ENCODE assay signal across 11 mouse cellular contexts in the genomic region with DNA sequence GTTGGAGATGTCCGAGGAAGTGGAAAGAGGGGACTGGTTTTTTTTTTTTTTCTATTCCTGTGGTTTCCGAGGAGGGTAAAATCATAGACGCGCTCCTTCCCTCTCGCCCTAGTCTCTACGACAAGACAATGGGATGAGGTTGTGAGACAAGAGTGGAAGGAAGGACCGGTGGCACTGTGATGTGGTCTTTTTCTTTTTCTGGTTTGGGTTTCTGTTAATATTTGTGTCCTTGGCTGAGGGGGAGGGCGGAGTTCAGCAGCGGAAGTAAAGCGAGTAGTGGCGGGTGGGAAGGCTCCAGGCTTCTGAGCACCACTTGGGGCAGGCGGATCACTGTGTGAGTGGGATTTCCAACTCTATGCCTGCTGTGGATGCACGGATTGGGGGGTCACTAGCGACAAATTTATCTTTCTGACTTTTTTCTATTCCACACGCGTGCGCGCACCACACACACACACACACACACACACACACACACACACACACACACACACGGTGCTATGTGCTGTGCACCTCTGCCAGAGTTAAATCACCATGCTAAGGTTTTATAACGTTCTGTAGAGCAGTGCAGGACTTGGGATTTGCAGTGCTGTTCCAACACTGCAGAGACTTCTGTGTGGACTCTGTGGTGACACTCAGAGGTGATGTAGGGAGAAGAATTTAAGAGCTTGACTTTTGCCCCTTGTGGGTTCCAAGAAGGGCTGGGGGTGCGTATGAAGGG. TPM values are rescaled to one million over a fixed set of nuclear protein-coding genes. Genes with fewer than 3 reads are reported as not detected.
DNase-seq lines count a peak whose midpoint lies in the region; ATAC-seq and TF ChIP-seq lines count a peak whose summit lies in the region.
"Had no signal": no experiment of that assay in that cellular context is flagged by ENCODE, and none has a peak within 500 bp of the region (broad histone marks: within the 10 kb centered on the region; RNA-seq: fewer than 3 reads in every experiment).

No protein-coding gene starts in this region.

- in situ Hi-C loops in CH12.LX (cut with MboI; ENCODE audit: low pct_ligation_motif_present, low pct_unique_long_range_greater_than_20kb, low sequenced_read_pairs) (no loop called here), ES-E14 (cut with MboI; ENCODE audit: low sequenced_read_pairs in 2 of 2, unreplicated experiment in 2 of 2) (no loop called here)

- DNase-seq in CH12.LX (ENCODE audit: extremely low read depth) (no peak), ES-E14 (ENCODE audit: low read depth, low spot score) (no peak)
- DNase-seq in spleen, adult 18-20 months, result no peak
- no peak for DNase-seq in right cerebral cortex, postnatal 14 days
- DNase-seq in left cerebral cortex, postnatal 14 days (ENCODE audit: low spot score in 2 of 2), result no peak
- no peak for DNase-seq in thymus, postnatal 10 days (ENCODE audit: low spot score in 2 of 2)
- DNase-seq: adrenal gland, adult 8-10 months had no signal

- H3K9me3 ChIP-seq in CH12.LX (replicated peaks; ENCODE audit: low read length) (no peaks in the 10 kb centered on the region), ES-E14 (ENCODE audit: control insufficient read depth, insufficient read depth, low read depth, low read length) (no peaks in the 10 kb centered on the region)
- H3K9me3 ChIP-seq in forebrain, embryonic 12.5 days, result no peaks in the 10 kb centered on the region

- H3K4me3 ChIP-seq in CH12.LX (replicated peaks in 1 of 3; ENCODE audit: low read depth in 2 of 3, low read length in 2 of 3, poor library complexity in 1 of 3) (peak overlapping the region in 2 of 3 experiments; percentile 33 to 37), ES-E14 (ENCODE audit: insufficient read depth in 1 of 2, low read depth in 1 of 2, low read length in 2 of 2, poor library complexity in 1 of 2, severe bottlenecking in 1 of 2) (no peak overlapping the region)
- H3K4me3 ChIP-seq in forebrain, embryonic 12.5 days (replicated peaks), result peak overlapping the region; percentile 80

- H3K9ac ChIP-seq in CH12.LX (ENCODE audit: insufficient read depth, low read depth) (peak overlapping the region; percentile 57), ES-E14 (ENCODE audit: insufficient read depth, low read depth, low read length, poor library complexity, severe bottlenecking) (no peak overlapping the region)
- peak overlapping the region; percentile 73 for H3K9ac ChIP-seq in forebrain, embryonic 12.5 days

- dilution Hi-C loops in CH12.LX (cut with MboI; ENCODE audit: extremely low pct_ligation_motif_present, extremely low pct_unique_long_range_greater_than_20kb, low sequenced_read_pairs), result no loop called here

- H3K4me1 ChIP-seq in CH12.LX (ENCODE audit: control insufficient read depth in 1 of 2, insufficient read depth in 2 of 2) (no peaks in the 10 kb centered on the region), ES-E14 (ENCODE audit: control insufficient read depth in 2 of 2, insufficient read depth in 2 of 2, low read length in 2 of 2, poor library complexity in 1 of 2) (peaks cover 8 to 18% of the 10 kb centered on the region in 2 experiments; a peak in 3 of 4 replicates)
- peaks cover 68% of the 10 kb centered on the region for H3K4me1 ChIP-seq in forebrain, embryonic 12.5 days

- no peak for TF ChIP-seq RAD21 in CH12.LX (IDR thresholded peaks at IDR 0.05; ENCODE audit: low read depth, low read length)

- TF ChIP-seq CTCF in CH12.LX (conservative IDR thresholded peaks at IDR 0.05 in 1 of 2, IDR thresholded peaks at IDR 0.05 in 1 of 2; ENCODE audit: low read depth in 2 of 2, low read length in 2 of 2), result no peak

- H3K27me3 ChIP-seq in CH12.LX (replicated peaks), result peaks cover 8% of the 10 kb centered on the region
- peaks cover 79% of the 10 kb centered on the region for H3K27me3 ChIP-seq in forebrain, embryonic 12.5 days

- WGBS in forebrain, embryonic 12.5 days, result 8% methylated on average over 21 of the region's 21 CpGs

- intact Hi-C loops in left cerebral cortex, postnatal 14 days (cut with DNase I), result loop anchor here (10.0 kb wide), 1 partner anchor 512 kb away; no protein-coding TSS in a partner anchor

- no peaks in the 10 kb centered on the region for H3K79me2 ChIP-seq in CH12.LX (replicated peaks; ENCODE audit: control insufficient read depth, extremely low read depth, insufficient read depth, poor library complexity, severe bottlenecking)

- no peak for TF ChIP-seq POLR2A in CH12.LX (IDR thresholded peaks at IDR 0.05; ENCODE audit: low read depth, low read length)

- H3K4me2 ChIP-seq in CH12.LX (ENCODE audit: insufficient read depth, low read depth, poor library complexity, severe bottlenecking), result peak overlapping the region; percentile 73
- peak overlapping the region; percentile 73 for H3K4me2 ChIP-seq in forebrain, embryonic 12.5 days

- H3K36me3 ChIP-seq in CH12.LX (replicated peaks in 1 of 2; ENCODE audit: control insufficient read depth in 1 of 2, insufficient read depth in 1 of 2, low read length in 1 of 2) (no peaks in the 10 kb centered on the region), ES-E14 (ENCODE audit: control insufficient read depth, insufficient read depth, low read length, poor library complexity, severe bottlenecking) (no peaks in the 10 kb centered on the region)
- peaks cover 20% of the 10 kb centered on the region for H3K36me3 ChIP-seq in forebrain, embryonic 12.5 days (replicated peaks)

- ATAC-seq in forebrain, embryonic 12.5 days (ENCODE audit: low FRiP score), result no peak
- peak; percentile 25; the same call in 1 of the 2 replicates for ATAC-seq in megakaryocyte progenitor cell, adult 5-6 weeks (replicated peaks; ENCODE audit: poor library complexity)

- no peak for TF ChIP-seq EP300 in CH12.LX (IDR thresholded peaks at IDR 0.05; ENCODE audit: low read length)

- no peak overlapping the region for H3K27ac ChIP-seq in CH12.LX (ENCODE audit: insufficient read depth, low read depth)
- no peak overlapping the region for H3K27ac ChIP-seq in ES-E14 (ENCODE audit: insufficient read depth, low read depth, low read length, poor library complexity, severe bottlenecking)
- H3K27ac ChIP-seq in forebrain, embryonic 12.5 days, result peak overlapping the region; percentile 96
- H3K27ac ChIP-seq: kidney, postnatal 0 days had no signal

TF ChIP-seq in CH12.LX, 34 proteins besides CTCF, POLR2A, EP300 and RAD21:
- TF ChIP-seq ELF1 (IDR thresholded peaks at IDR 0.05; ENCODE audit: low read depth, low read length) (peak; percentile 33; the same call in 1 of the 2 replicates), HCFC1 (IDR thresholded peaks at IDR 0.05; ENCODE audit: low read depth, low read length) (no peak), PAX5 (IDR thresholded peaks at IDR 0.05; ENCODE audit: low read length) (no peak), ZNF384 (IDR thresholded peaks at IDR 0.05; ENCODE audit: low read depth, low read length) (peak; percentile 83), MAZ (IDR thresholded peaks at IDR 0.05; ENCODE audit: low read depth, low read length) (0 out of 2 replicates have a peak, but pooled peaks have one; percentile 52), JUND (conservative IDR thresholded peaks at IDR 0.05; ENCODE audit: low read depth, low read length) (no peak), IRF4 (IDR thresholded peaks at IDR 0.05; ENCODE audit: low read depth, low read length) (peak; percentile 37; the same call in 1 of the 2 replicates)

TF ChIP-seq in ES-E14, 5 proteins besides CTCF, POLR2A, EP300 and RAD21:
- no peak for TF ChIP-seq MAFK (IDR thresholded peaks at IDR 0.05; ENCODE audit: insufficient read depth, low read depth, low read length)
- TF ChIP-seq ZC3H11A (IDR thresholded peaks at IDR 0.05; ENCODE audit: borderline replicate concordance, low read depth, low read length), result no peak
- TF ChIP-seq CHD2 (IDR thresholded peaks at IDR 0.05; ENCODE audit: low read depth, low read length), result no peak
- peak; percentile 65; the same call in 1 of the 2 replicates for TF ChIP-seq ZNF384 (IDR thresholded peaks at IDR 0.05; ENCODE audit: low read depth, low read length)
- TF ChIP-seq HCFC1 (IDR thresholded peaks at IDR 0.05; ENCODE audit: borderline replicate concordance, insufficient read depth, low read length), result no peak

RNA-seq across cellular contexts. Expression of a gene that starts 14.1 kb away (rescaled TPM):
- total RNA-seq in CH12.LX (2012; rRNA removed) (0.30 and 0.34 TPM in 2 replicates), CH12.LX (2014; rRNA removed) (not detected in 2 replicates), ES-E14 (2012; rRNA removed) (4.3 and 7.1 TPM in 2 replicates)
- 0.17 TPM in 1 of 2 replicates, not detected in the other for polyA plus RNA-seq in CH12.LX (2012; ENCODE audit: insufficient read length, low read depth)
- polyA plus RNA-seq in forebrain, embryonic 12.5 days (2016; fragmentation: Nextera tagmentation; extraction: Ambion mirVana), result 110 and 111 TPM in 2 replicates
- total RNA-seq in megakaryocyte progenitor cell, adult 5-6 weeks (2015), result not detected in 2 replicates
- not detected in 2 replicates for total RNA-seq in megakaryocyte progenitor cell, adult 5-6 weeks (2017)
- total RNA-seq in left cerebral cortex, postnatal 14 days (2021), result 1 to 10 TPM; 5.2 to 8.1 TPM
- total RNA-seq: adrenal gland, adult 8-10 months had no signal
- polyA plus RNA-seq: lung, embryonic 16.5 days had no signal

Comparison
In these comparisons a context has a peak if more than half of its experiments do, and no peak if none do; other contexts are left out.
1. H3K4me3 ChIP-seq: peak in CH12.LX (2 of 3) and forebrain, embryonic 12.5 days (single experiment); none in ES-E14 (0 of 2).